Mouse (Mus musculus) ZHBTc4 (cell line): ENCODE results near the gene Cant1.

ENCODE experiments used
- DNase-seq: peaks from one replicate; pipeline ENCODE4 v3.0.0-alpha.2; 2011; ENCODE audit warnings: low read depth, low spot score

Gene Cant1

GRCm38 (mm10) chr11:118430291-118430885 lies 11.5 kb upstream of the Cant1 start:
- DNase-seq, result no peak

- no peak for DNase-seq
These were observed 10.2 kb upstream of the Cant1 start for GRCm38 (mm10) chr11:118428944-118429709.

GRCm38 (mm10) chr11:118428460-118428868 lies 9.6 kb upstream of the Cant1 start:
- DNase-seq, result no peak

- no peak for DNase-seq
These were observed 9.1 kb upstream of the Cant1 start, which contains the start of gene C1qtnf1 for GRCm38 (mm10) chr11:118427986-118428385. Gene C1qtnf1 (plus strand): TSS chr11:118428203.

DNA sequence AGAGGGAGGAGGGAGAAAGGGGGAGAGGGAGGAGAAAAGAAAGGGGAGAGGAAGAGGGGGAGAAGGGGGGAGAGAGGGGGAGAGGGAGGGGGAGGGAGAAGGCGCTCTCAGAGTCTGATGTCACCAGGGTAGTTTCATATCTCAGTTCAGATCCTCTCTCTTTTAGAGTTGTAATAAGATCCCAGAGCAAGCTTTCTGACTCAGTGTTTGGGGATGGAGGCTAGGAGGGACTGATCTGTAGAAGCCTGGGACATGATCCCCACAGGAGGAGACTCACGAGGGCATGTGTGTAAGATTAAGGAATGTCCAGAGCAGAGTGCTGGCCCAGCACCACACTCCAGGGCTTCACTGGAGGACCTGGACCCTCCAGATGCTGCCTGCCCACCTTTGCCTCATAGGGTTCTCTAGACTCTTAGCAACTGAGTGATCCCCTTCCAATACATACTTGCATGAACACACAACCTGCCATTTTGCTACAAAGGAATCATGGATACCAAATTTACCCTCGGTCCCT lies 8.4 kb upstream of the Cant1 start:
- no peak for DNase-seq

GRCm38 (mm10) chr11:118426765-118427164 lies 7.9 kb upstream of the Cant1 start:
- DNase-seq, result no peak

DNA sequence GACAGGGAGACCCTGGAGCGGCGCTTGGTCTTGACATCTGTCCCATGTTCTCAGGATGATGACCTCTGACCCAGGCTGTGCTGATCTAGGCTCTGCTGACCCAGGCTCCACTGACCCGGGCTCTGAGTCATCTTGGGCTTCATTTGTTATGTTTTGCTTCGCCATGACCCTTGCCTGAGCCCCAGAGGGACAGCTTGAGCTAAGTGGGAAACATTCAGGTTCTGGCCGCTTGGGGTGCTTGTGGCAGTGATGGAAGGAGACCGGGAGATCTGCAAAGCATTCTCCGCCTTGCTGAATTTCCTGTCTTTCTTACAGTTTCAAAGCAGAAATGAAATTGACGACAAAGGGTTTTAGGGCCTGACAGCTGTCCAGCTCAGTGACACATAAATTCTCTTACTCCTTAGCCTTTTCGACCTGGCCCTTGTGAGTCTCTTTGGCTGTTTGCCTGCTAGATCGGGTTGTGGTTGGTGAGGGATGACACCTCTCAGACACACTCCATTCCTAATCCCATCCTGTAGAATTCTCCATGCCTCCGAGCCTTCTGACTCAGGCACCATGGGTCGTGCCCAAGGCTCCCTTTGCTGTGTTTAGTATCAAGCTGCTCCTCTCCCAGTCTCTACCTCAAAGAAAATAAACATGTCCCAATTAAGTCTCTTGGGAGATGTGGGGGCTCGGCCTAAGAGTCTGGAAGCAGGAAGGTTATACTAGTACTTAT lies 5.9 kb upstream of the Cant1 start:
- DNase-seq, result no peak

GRCm38 (mm10) chr11:118423266-118423971 lies 4.5 kb upstream of the Cant1 start:
- DNase-seq, result peak; percentile 86

DNA sequence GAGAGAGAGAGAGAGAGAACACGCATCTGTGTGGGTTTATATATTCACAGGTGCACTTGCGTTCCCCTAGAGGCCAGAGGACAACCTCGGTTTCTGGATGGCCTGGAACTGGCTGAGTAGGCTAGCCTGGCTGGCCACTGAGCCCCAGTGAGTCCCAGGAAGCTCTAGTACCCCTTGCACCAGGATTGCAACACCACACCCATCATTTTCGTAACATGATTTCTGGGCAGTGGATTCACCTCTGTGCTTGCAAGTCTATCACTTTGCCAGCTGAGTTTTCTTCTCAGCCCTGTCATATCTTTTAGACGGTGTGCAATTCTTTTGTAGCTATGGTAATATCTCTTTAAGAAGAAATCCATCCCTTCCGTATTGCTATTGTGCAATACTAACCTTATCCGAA lies 1.4 kb upstream of the Cant1 start:
- no peak for DNase-seq

- DNase-seq, result no peak
These were observed 448 bp downstream of the Cant1 start for GRCm38 (mm10) chr11:118418442-118418833.

GRCm38 (mm10) chr11:118417496-118417895 lies 1.4 kb downstream of the Cant1 start:
- no peak for DNase-seq

GRCm38 (mm10) chr11:118416046-118416445 lies 2.8 kb downstream of the Cant1 start:
- no peak for DNase-seq

- DNase-seq, result no peak
These were observed 3.3 kb downstream of the Cant1 start for GRCm38 (mm10) chr11:118415630-118416029.

DNA sequence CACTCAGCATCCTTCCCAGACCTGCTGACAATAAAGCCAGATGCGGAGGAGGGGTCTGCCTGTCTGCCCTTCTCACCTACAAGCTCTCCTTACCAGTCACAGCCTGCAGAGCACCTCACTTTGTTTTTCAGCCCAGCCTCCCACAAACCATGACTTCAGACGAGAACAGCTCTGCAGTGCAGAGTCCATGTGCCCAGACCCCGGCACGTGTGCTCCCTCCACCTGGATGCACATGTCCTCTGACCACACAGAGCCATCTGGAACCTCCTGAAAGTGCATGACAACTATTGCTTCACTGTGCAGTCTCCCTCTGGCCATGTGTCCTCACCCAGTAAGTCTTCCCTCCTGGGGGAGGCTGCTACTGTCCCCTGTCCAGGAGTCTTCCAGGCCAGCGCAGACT lies 4.6 kb downstream of the Cant1 start:
- DNase-seq, result no peak

DNA sequence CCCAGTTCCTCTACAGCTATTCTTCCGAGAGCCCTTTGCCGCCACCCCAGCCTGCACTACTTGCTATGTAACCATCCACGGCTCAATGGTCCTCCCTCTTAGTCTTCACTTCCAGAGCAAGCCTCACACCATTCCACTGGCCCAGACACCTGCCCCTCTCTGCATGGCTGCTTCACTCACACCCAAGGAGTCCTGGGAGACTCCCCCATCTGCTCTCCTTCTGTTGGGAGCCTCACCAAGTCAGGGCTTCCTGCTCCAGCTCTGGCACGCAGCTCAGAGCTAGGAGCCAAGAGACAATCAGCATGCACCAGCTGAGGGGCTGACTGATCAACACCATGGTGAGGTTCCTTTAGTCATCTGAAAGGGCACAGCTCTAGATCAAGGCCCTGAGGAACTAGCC lies 5.8 kb downstream of the Cant1 start:
- DNase-seq, result no peak

DNA sequence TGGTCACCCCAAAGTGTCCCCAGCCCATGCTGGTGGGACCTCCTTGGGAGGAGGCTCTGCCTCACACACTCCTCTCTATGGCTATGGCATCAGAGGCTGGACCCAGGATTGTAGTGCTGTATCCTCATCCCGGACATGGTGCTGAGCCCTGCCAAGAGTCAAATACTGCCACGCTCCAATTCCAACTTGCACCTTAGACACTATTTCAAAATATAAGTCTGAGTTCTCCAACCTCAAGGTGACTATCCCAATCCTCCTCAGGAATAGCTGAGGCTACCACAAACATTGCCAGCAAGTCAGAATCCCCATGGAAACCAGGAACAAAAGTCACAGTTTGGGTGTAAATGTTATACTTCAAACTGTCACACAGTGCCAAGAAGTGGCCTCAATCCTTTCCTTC lies 6.3 kb downstream of the Cant1 start:
- no peak for DNase-seq

DNA sequence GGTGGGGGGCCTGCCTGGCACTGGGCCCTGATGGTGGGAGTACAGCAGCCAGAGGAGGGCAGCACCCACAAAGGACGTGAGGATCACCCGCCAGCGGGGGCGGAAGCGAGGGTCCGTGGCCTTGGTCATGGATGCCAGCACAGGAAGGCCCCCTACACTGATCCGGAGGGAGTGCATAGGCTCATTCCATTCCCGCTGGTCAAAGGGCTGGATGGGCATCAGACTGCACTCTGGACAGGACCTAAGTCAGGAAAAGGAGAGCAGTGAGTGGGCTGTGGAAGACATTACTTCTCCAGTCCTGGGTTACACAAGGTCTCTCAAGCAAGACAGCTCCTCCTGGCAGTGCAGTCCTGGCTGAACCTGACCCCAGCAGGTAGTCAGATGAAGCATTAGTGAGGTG lies 7.6 kb downstream of the Cant1 start:
- no peak for DNase-seq

DNA sequence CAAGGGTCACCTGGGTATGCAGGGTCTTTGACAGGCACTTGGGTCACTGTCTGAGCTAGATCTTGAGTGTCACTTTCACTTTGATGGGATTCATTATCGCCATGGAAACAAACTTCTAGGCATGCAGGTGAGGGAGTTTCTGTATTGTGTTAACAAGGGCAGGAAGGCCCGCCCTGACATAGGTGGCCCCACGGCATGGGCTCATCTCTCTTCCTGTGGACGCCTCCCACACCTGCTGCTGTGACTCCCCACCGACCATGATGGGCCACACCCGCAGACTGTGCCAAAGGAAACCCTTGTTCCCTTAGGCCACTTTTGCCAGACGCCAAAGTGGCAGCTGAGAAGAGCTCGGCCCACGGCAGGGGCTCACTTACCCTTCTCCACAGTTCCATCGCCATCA lies 8.4 kb downstream of the Cant1 start:
- DNase-seq, result no peak

- no peak for DNase-seq
These were observed 8.8 kb downstream of the Cant1 start for GRCm38 (mm10) chr11:118410073-118410444.

DNA sequence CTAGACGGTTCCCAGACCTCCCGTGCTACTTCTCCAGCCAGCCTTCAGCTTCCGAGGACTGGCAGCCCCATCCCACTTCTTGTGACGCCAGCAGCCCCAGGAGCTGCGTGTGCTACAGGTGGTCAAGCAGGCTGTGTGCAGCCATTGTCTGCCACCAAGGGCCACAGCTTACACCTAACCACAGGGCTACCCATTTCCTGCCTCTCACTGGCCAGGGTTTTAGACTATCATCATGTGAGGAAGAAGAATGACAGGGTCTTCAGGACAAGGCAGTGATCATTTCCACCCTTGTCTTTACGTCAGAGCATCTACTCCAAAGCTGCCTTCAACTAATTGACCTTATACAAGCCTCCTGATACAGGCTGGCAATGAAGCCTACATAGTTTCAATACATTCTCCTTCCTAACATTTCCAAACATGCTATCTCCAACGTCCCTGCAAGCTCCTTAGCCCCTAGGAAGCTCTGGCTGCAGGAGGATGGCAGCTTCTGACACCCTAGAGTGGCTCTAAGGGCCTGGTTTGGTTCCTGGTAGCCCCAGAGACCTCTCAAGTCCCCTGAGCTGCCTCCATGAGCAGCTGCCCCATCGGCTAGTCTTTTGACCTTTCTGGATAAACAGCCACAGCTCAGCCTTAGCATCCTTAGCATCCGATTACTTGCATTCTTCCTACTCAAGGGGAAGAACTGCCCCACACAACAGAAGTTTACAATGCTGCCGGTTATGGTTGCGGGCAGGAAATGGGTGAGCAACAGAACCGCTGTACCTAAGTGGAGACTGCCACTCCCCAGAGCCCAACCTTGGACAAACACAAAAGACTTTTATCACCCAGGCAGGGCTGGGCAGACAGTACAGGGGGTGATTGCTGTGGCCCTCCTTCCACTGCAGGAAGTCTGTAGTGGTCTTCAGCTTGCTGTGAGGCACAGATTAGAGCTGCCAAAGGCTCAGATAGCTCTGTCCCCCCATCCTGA lies 9.5 kb downstream of the Cant1 start:
- no peak for DNase-seq
